Mouse (Mus musculus): ENCODE measurements around the gene Ankrd27. TPM values are rescaled to one million over a fixed set of nuclear protein-coding genes. Genes with fewer than 3 reads are reported as not detected.

Gene Ankrd27
- polyA plus RNA-seq (2015; fragmentation: Nextera tagmentation; extraction: Ambion mirVana) = 14.7 and 15.6 TPM in 2 replicates

DNA sequence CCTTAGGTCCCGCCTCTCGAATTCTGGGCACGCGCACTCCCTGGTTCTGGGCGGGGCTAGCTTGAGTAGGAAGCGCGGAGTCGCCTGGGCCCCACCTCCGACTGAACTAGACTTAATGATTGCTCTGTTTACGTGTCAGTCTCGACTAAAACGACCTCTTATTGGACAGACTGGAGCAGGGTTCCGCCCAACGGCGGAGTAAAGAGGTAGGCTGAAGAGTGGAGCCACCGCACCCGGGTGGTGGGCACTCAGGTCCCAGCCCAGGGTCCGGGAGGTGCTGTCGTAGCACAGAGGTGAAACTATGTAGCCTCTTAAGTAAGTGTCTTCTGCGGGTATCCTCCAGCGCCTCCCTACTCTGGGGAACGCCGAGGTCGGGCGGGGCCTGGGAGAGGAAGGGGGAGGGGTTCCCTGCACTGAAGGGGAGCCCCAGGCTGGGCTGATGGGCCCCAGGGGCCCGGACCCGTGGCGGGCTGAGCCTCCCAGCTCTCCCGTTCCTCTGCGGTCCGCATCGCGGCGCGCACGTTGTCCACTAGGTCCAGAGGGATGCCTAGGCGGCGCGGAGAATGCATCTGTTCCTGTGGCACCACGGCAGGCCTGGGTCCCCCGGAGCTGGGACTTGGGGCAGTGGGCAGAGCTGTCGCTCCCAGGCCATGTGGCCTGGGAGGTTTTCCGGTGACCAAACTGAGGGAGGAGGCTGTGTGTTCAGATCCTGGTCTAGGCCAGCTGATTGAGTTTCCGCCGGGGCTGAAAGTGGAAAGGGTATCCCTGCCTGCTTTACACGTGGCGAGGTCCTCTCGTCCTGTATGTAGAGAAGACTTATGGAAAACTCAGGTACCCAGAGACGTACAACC, at the start of gene Ankrd27:
Gene Ankrd27, plus strand, starts transcription at position 190 of the 851 bp plus-strand sequence.

GRCm38 (mm10) chr7:35537562-35537961, 48.5 kb upstream of the Ankrd27 start, which contains the start of gene Tdrd12:
TSS of gene Tdrd12 (minus strand) at chr7:35537745.

GRCm38 (mm10) chr7:35556205-35556603, 29.8 kb upstream of the Ankrd27 start, which contains the start of gene Nudt19:
TSS of gene Nudt19 (minus strand) at chr7:35556304.

DNA sequence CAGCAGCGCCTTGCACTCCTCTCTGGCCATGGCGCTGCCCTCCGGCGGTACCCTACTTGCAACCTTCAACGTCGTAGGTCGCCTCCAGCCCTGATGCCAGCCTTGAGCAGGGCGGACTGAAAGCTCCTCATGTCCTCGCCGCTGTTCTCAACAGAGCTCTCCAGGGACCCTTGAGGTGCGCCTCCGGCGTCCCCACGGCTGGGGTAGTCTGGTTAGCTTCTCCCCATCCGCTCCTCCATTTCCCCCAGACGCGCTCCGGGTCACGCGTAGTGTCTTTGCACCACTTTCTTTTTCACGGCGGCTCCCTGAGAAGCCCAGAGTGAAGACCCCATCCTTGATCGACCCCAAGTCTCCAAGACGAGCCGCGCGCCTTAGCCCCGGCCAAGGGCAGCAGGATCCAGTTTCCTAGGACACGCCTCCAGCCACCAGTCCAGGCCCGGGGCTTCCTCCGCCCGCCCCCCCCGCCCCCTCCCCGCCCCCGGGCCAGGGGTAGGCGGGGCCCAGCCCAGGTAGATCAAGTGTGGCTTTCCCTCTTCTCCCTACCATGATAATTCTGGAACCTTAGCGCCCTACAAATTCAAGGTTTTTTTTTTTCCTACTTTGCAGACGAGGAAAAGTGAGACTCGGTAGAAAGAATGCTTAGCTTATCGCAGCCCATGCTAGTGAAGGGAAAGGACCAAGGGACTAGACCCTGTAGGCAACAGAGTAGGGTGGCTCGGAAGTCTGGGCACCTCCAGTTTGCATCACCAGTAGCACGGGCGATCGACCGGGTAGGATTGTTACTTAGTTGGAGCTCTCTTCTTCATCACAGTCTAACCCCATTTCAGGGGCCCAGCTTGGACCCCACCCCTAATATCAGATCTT, 621 bp upstream of the Ankrd27 start, which contains the start of gene Rgs9bp:
Gene Rgs9bp, minus strand, starts transcription at position 392 of the 864 bp plus-strand sequence.

DNA sequence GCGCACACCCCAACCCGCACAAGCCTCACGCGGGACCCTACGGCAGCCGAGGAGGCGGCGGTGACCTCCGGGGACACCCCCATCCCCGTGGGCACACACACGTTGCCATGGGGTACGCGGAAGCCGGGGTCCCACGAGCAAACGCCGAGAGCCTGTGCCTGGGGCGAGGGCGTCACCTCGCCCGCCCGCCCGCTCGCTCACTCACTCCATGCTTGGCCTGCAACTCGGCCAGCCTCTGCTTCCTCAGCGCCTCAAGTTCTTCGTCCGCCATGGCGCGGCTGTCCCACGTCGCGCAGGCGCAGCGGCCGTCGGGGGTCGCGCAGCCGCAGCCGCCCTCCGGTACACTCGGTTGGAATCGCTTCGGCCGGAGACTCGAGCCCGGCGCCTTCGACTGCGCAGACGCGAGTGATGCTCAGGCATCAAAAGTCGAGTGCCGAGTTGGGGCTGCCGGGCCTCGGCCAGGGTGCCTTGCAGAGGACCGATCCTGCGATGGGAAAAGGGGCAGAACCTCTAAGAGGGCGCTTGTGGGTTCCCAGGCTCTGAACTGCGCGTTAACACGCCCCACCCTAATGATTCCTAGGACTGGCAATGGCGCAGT, 61.2 kb downstream of the Ankrd27 start, which contains the start of gene Pdcd5:
Gene Pdcd5, minus strand, starts transcription at position 421 of the 598 bp plus-strand sequence.

Other genes starting within 250 kb of the Ankrd27 start
- 12.3 and 12.4 TPM in 2 replicates for gene Faap24, start 189.4 kb upstream of the Ankrd27 start, polyA plus RNA-seq (2015; fragmentation: Nextera tagmentation; extraction: Ambion mirVana)
- gene Cep89, start 189.2 kb upstream of the Ankrd27 start, polyA plus RNA-seq (2015; fragmentation: Nextera tagmentation; extraction: Ambion mirVana) = 19.2 and 20.0 TPM in 2 replicates
- gene Slc7a9, start 137.4 kb upstream of the Ankrd27 start, polyA plus RNA-seq (2015; fragmentation: Nextera tagmentation; extraction: Ambion mirVana) = 0.25 TPM in 1 of 2 replicates, not detected in the other
- 0.69 and 0.86 TPM in 2 replicates for gene Tdrd12, start 48.5 kb upstream of the Ankrd27 start, polyA plus RNA-seq (2015; fragmentation: Nextera tagmentation; extraction: Ambion mirVana)
- 162 and 175 TPM in 2 replicates for gene Nudt19, start 29.9 kb upstream of the Ankrd27 start, polyA plus RNA-seq (2015; fragmentation: Nextera tagmentation; extraction: Ambion mirVana)
- gene Rgs9bp, start 662 bp upstream of the Ankrd27 start, polyA plus RNA-seq (2015; fragmentation: Nextera tagmentation; extraction: Ambion mirVana) = 0.10 and 0.23 TPM in 2 replicates
- gene Pdcd5, start 61.3 kb downstream of the Ankrd27 start, polyA plus RNA-seq (2015; fragmentation: Nextera tagmentation; extraction: Ambion mirVana) = 245 and 254 TPM in 2 replicates
- gene Dpy19l3, start 168.2 kb downstream of the Ankrd27 start, polyA plus RNA-seq (2015; fragmentation: Nextera tagmentation; extraction: Ambion mirVana) = 35.9 and 43.8 TPM in 2 replicates
- gene Zfp507, start 216.8 kb downstream of the Ankrd27 start, polyA plus RNA-seq (2015; fragmentation: Nextera tagmentation; extraction: Ambion mirVana) = 7.9 and 9.4 TPM in 2 replicates